Mouse (Mus musculus): ENCODE results near the gene Hist2h2ab.

GRCm38 (mm10) chr3:96240799-96241197 is 21.1 kb downstream of the Hist2h2ab start:
- TF ChIP-seq CTCF (IDR thresholded peaks at IDR 0.05; ENCODE audit: insufficient read depth, low read length) (no peak), POLR2A (IDR thresholded peaks at IDR 0.05; ENCODE audit: borderline replicate concordance, extremely low read depth, low read depth, low read length) (no peak)
